Mouse (Mus musculus) ES-E14 (cell line): ENCODE results near the gene Edrf1.

ENCODE experiments used
- CHD2 ChIP-seq: IDR thresholded peaks from 2 replicates; pipeline ENCODE4 v1.6.1; 2014; ENCODE audit warnings: mild to moderate bottlenecking, low read depth, low read length, inconsistent platforms
- HCFC1 ChIP-seq: IDR thresholded peaks from 2 replicates; pipeline ENCODE4 v1.6.1; 2012; ENCODE audit warnings: low read length, inconsistent platforms, borderline replicate concordance; ENCODE audit not compliant: insufficient read depth
- MAFK ChIP-seq: IDR thresholded peaks from 2 replicates; pipeline ENCODE4 v1.6.1; 2014; ENCODE audit warnings: mild to moderate bottlenecking, low read depth, low read length, inconsistent platforms; ENCODE audit not compliant: insufficient read depth
- ZNF384 ChIP-seq: IDR thresholded peaks from 2 replicates; pipeline ENCODE4 v1.6.1; 2012; ENCODE audit warnings: low read depth, low read length, inconsistent platforms

- TF ChIP-seq ZNF384 (no peak), MAFK (no peak), CHD2 (no peak), HCFC1 (no peak)
Measured at GRCm38 (mm10) chr7:133607331-133607730, 30.0 kb upstream of the Edrf1 start.
